Mouse (Mus musculus): Measurements from ENCODE around the gene Mrps7. TPM values are rescaled to one million over a fixed set of nuclear protein-coding genes. Genes with fewer than 3 reads are reported as not detected.

Gene Mrps7
- polyA plus RNA-seq, 1 experiment from 2014 or later: 79.8 TPM

- ATAC-seq (ENCODE audit: low FRiP score, low read depth): no peak
- Histone ChIP-seq H3K4me3 (no peak overlapping the region), H3K27me3 (no peaks in the 10 kb centered on the region), H3K9me3 (no peaks in the 10 kb centered on the region), H3K27ac (replicated peaks) (no peak overlapping the region), H3K9ac (no peak overlapping the region), H3K4me1 (replicated peaks) (no peaks in the 10 kb centered on the region), H3K36me3 (peaks cover 90% of the 10 kb centered on the region), H3K4me2 (no peak overlapping the region)
- WGBS: 85% methylated on average over 2 of the region's 2 CpGs
Observed at GRCm38 (mm10) chr11:115590526-115591075, 13.1 kb upstream of the Mrps7 start.

GRCm38 (mm10) chr11:115595209-115595608 lies 8.5 kb upstream of the Mrps7 start:
- Histone ChIP-seq H3K4me3 (no peak overlapping the region), H3K4me1 (replicated peaks) (no peaks in the 10 kb centered on the region), H3K36me3 (peaks cover 59% of the 10 kb centered on the region), H3K27ac (replicated peaks) (no peak overlapping the region), H3K4me2 (no peak overlapping the region), H3K9me3 (no peaks in the 10 kb centered on the region), H3K9ac (no peak overlapping the region), H3K27me3 (no peaks in the 10 kb centered on the region)
- no peak for ATAC-seq (ENCODE audit: low FRiP score, low read depth)
- WGBS: 97% methylated on average over 3 of the region's 3 CpGs

- peaks cover 15% of the 10 kb centered on the region for H3K4me1 ChIP-seq (replicated peaks)
- H3K9me3 ChIP-seq: no peaks in the 10 kb centered on the region
- no peak overlapping the region for H3K9ac ChIP-seq
- ATAC-seq (ENCODE audit: low FRiP score, low read depth): no peak
- H3K27ac ChIP-seq (replicated peaks): no peak overlapping the region
- no peaks in the 10 kb centered on the region for H3K27me3 ChIP-seq
- H3K4me3 ChIP-seq: no peak overlapping the region
- WGBS: 94% methylated on average over 4 of the region's 4 CpGs
- peaks cover 30% of the 10 kb centered on the region for H3K36me3 ChIP-seq
- no peak overlapping the region for H3K4me2 ChIP-seq
Observed at GRCm38 (mm10) chr11:115598309-115598708, 5.4 kb upstream of the Mrps7 start.

GRCm38 (mm10) chr11:115599722-115600121 lies 4.0 kb upstream of the Mrps7 start:
- Histone ChIP-seq H3K9ac (no peak overlapping the region), H3K27ac (replicated peaks) (no peak overlapping the region), H3K36me3 (peaks cover 16% of the 10 kb centered on the region), H3K4me1 (replicated peaks) (peaks cover 19% of the 10 kb centered on the region), H3K9me3 (no peaks in the 10 kb centered on the region), H3K4me3 (no peak overlapping the region), H3K4me2 (no peak overlapping the region), H3K27me3 (no peaks in the 10 kb centered on the region)
- 93% methylated on average over 7 of the region's 7 CpGs for WGBS
- no peak for ATAC-seq (ENCODE audit: low FRiP score, low read depth)

- H3K9ac ChIP-seq: no peak overlapping the region
- 97% methylated on average over 15 of the region's 15 CpGs for WGBS
Observed at GRCm38 (mm10) chr11:115600743-115601142, 3.0 kb upstream of the Mrps7 start.

GRCm38 (mm10) chr11:115601174-115601573 lies 2.6 kb upstream of the Mrps7 start:
- Histone ChIP-seq H3K9me3 (no peaks in the 10 kb centered on the region), H3K4me2 (no peak overlapping the region), H3K36me3 (peaks cover 17% of the 10 kb centered on the region), H3K4me1 (replicated peaks) (peaks cover 31% of the 10 kb centered on the region), H3K4me3 (no peak overlapping the region), H3K27me3 (no peaks in the 10 kb centered on the region), H3K9ac (no peak overlapping the region), H3K27ac (replicated peaks) (no peak overlapping the region)
- ATAC-seq (ENCODE audit: low FRiP score, low read depth): no peak
- WGBS: 92% methylated on average over 4 of the region's 4 CpGs

More at GRCm38 (mm10) chr11:115600743-115601142, 3.0 kb upstream of the Mrps7 start:
- Histone ChIP-seq H3K4me3 (no peak overlapping the region), H3K9me3 (no peaks in the 10 kb centered on the region), H3K36me3 (peaks cover 13% of the 10 kb centered on the region), H3K4me2 (no peak overlapping the region), H3K27ac (replicated peaks) (no peak overlapping the region), H3K27me3 (no peaks in the 10 kb centered on the region), H3K4me1 (replicated peaks) (peaks cover 29% of the 10 kb centered on the region)
- no peak for ATAC-seq (ENCODE audit: low FRiP score, low read depth)

- no peak for ATAC-seq (ENCODE audit: low FRiP score, low read depth)
- no peaks in the 10 kb centered on the region for H3K9me3 ChIP-seq
- H3K4me2 ChIP-seq: peak overlapping the region; percentile 80
- H3K9ac ChIP-seq: peak overlapping the region; percentile 82
- H3K27me3 ChIP-seq: no peaks in the 10 kb centered on the region
- peaks cover 31% of the 10 kb centered on the region for H3K4me1 ChIP-seq (replicated peaks)
- 5% methylated on average over 15 of the region's 15 CpGs for WGBS
- peak overlapping the region; percentile 97 for H3K27ac ChIP-seq (replicated peaks)
- H3K4me3 ChIP-seq: peak overlapping the region; percentile 72
- H3K36me3 ChIP-seq: peaks cover 29% of the 10 kb centered on the region
Observed at GRCm38 (mm10) chr11:115603128-115603475, 623 bp upstream of the Mrps7 start.

GRCm38 (mm10) chr11:115604304-115604696 lies 575 bp downstream of the Mrps7 start:
- WGBS: under 1% methylated on average over 26 of the region's 26 CpGs
- H3K9ac ChIP-seq: peak overlapping the region; percentile 82

GRCm38 (mm10) chr11:115606733-115607132 lies 3.0 kb downstream of the Mrps7 start:
- no peak overlapping the region for H3K27ac ChIP-seq (replicated peaks)
- H3K9ac ChIP-seq: no peak overlapping the region
- no peak for ATAC-seq (ENCODE audit: low FRiP score, low read depth)
- H3K36me3 ChIP-seq: peaks cover 29% of the 10 kb centered on the region
- H3K4me3 ChIP-seq: no peak overlapping the region
- 96% methylated on average over 18 of the region's 18 CpGs for WGBS
- H3K27me3 ChIP-seq: no peaks in the 10 kb centered on the region
- H3K4me1 ChIP-seq (replicated peaks): peaks cover 33% of the 10 kb centered on the region
- H3K9me3 ChIP-seq: no peaks in the 10 kb centered on the region
- no peak overlapping the region for H3K4me2 ChIP-seq

More at GRCm38 (mm10) chr11:115604304-115604696, 575 bp downstream of the Mrps7 start:
- peak; percentile 29 for ATAC-seq (ENCODE audit: low FRiP score, low read depth)
- H3K4me1 ChIP-seq (replicated peaks): peaks cover 31% of the 10 kb centered on the region
- H3K27ac ChIP-seq (replicated peaks): peak overlapping the region; percentile 97
- no peaks in the 10 kb centered on the region for H3K27me3 ChIP-seq
- peak overlapping the region; percentile 80 for H3K4me2 ChIP-seq
- no peaks in the 10 kb centered on the region for H3K9me3 ChIP-seq
- peak overlapping the region; percentile 72 for H3K4me3 ChIP-seq
- peaks cover 27% of the 10 kb centered on the region for H3K36me3 ChIP-seq

GRCm38 (mm10) chr11:115608421-115609399 lies 5.0 kb downstream of the Mrps7 start:
- H3K36me3 ChIP-seq: peaks cover 29% of the 10 kb centered on the region
- ATAC-seq (ENCODE audit: low FRiP score, low read depth): no peak
- H3K4me3 ChIP-seq: no peak overlapping the region
- no peak overlapping the region for H3K27ac ChIP-seq (replicated peaks)
- H3K9ac ChIP-seq: no peak overlapping the region
- 75% methylated on average over 23 of the region's 23 CpGs for WGBS
- H3K27me3 ChIP-seq: no peaks in the 10 kb centered on the region
- no peaks in the 10 kb centered on the region for H3K9me3 ChIP-seq
- H3K4me2 ChIP-seq: no peak overlapping the region
- peaks cover 34% of the 10 kb centered on the region for H3K4me1 ChIP-seq (replicated peaks)

- Histone ChIP-seq H3K4me1 (replicated peaks) (peaks cover 33% of the 10 kb centered on the region), H3K9ac (no peak overlapping the region), H3K27ac (replicated peaks) (no peak overlapping the region), H3K9me3 (no peaks in the 10 kb centered on the region), H3K27me3 (peaks cover 2% of the 10 kb centered on the region; the same call in 1 of the 2 replicates), H3K4me3 (no peak overlapping the region), H3K36me3 (peaks cover 29% of the 10 kb centered on the region), H3K4me2 (no peak overlapping the region)
- no peak for ATAC-seq (ENCODE audit: low FRiP score, low read depth)
- 76% methylated on average over 3 of the region's 3 CpGs for WGBS
Observed at GRCm38 (mm10) chr11:115609576-115609975, 5.9 kb downstream of the Mrps7 start.

GRCm38 (mm10) chr11:115611173-115611572 lies 7.4 kb downstream of the Mrps7 start:
- Histone ChIP-seq H3K4me3 (no peak overlapping the region), H3K27me3 (peaks cover 6% of the 10 kb centered on the region; the same call in 1 of the 2 replicates), H3K36me3 (peaks cover 30% of the 10 kb centered on the region), H3K9ac (no peak overlapping the region), H3K4me1 (replicated peaks) (peaks cover 19% of the 10 kb centered on the region), H3K9me3 (no peaks in the 10 kb centered on the region), H3K27ac (replicated peaks) (no peak overlapping the region), H3K4me2 (no peak overlapping the region)
- ATAC-seq (ENCODE audit: low FRiP score, low read depth): no peak
- 79% methylated on average over 6 of the region's 6 CpGs for WGBS
